17 mouse cellular contexts compared by ENCODE assay signal in genomic region chr5:99720554-99720953, GRCm38 (mm10).
"Had no signal": no experiment of that assay in that cellular context is flagged by ENCODE, and none has a peak within 500 bp of the region (broad histone marks: within the 10 kb centered on the region; RNA-seq: fewer than 3 reads in every experiment).

No protein-coding gene starts in this region.

- H3K36me3 ChIP-seq: liver, embryonic 13.5 days; liver, embryonic 15.5 days; midbrain, embryonic 13.5 days; midbrain, embryonic 15.5 days; stomach, embryonic 15.5 days had no signal

- H3K4me3 ChIP-seq: liver, embryonic 13.5 days; liver, embryonic 15.5 days; megakaryocyte, embryonic 14.5 days; midbrain, embryonic 13.5 days; midbrain, embryonic 15.5 days; stomach, embryonic 15.5 days had no signal

- H3K9me3 ChIP-seq: liver, embryonic 13.5 days; liver, embryonic 15.5 days; megakaryocyte, embryonic 14.5 days; midbrain, embryonic 13.5 days; midbrain, embryonic 15.5 days; stomach, embryonic 15.5 days had no signal

- ATAC-seq: liver, postnatal 0 days; midbrain, embryonic 13.5 days; midbrain, embryonic 15.5 days had no signal

- H3K9ac ChIP-seq: liver, embryonic 13.5 days; liver, embryonic 15.5 days; liver, postnatal 0 days; midbrain, embryonic 13.5 days; midbrain, embryonic 15.5 days; stomach, embryonic 15.5 days had no signal

- H3K4me1 ChIP-seq: liver, embryonic 13.5 days; liver, embryonic 15.5 days; megakaryocyte, embryonic 14.5 days; stomach, embryonic 15.5 days had no signal

- H3K27me3 ChIP-seq: midbrain, embryonic 15.5 days; stomach, embryonic 15.5 days had no signal

- DNase-seq: liver; liver, embryonic 13.5 days; liver, postnatal 0 days; lung, postnatal 36 days; right cerebral cortex, postnatal 14 days; thymus, adult 2 months; thymus, postnatal 25 days; thymus, postnatal 4 days had no signal

- H3K4me2 ChIP-seq: liver, embryonic 11.5 days; liver, embryonic 13.5 days; liver, embryonic 15.5 days; midbrain, embryonic 11.5 days; midbrain, embryonic 13.5 days; midbrain, embryonic 15.5 days; stomach, embryonic 15.5 days had no signal

- H3K27ac ChIP-seq: liver, embryonic 13.5 days; liver, embryonic 15.5 days; macrophage; midbrain, embryonic 13.5 days; midbrain, embryonic 15.5 days; stomach, embryonic 15.5 days; stomach, postnatal 0 days had no signal
